Mouse (Mus musculus) forebrain, embryonic 15.5 days (tissue): ENCODE measurements at regions not wholly inside any gene's neighbourhood (a gene's known extent, or its start where the extent isn't known, plus 50 kb on each side); places are given as distances from the start of the nearest gene placed in this dataset.

Experiments
- ATAC-seq: fragments of 200-750 bp; cut with Nextera tagmentation; replicated peaks from 2 replicates; pipeline ENCODE4 v1.8.0; 2017; ENCODE audit warnings: mild to moderate bottlenecking, moderate TSS enrichment, moderate library complexity
- H3K27ac ChIP-seq: fragments of 300-500 bp; sonication (generic); replicated peaks from 2 replicates; pipeline ENCODE4 v1.5.1; 2015; ENCODE audit warnings: mild to moderate bottlenecking, inconsistent platforms
- H3K27me3 ChIP-seq: fragments of 300-500 bp; sonication (generic); 2 replicates; pipeline ENCODE4 v1.6.1; 2015; ENCODE audit warnings: inconsistent platforms
- H3K36me3 ChIP-seq: fragments of 300-500 bp; sonication (generic); 2 replicates; pipeline ENCODE4 v1.6.1; 2015; ENCODE audit warnings: mild to moderate bottlenecking, inconsistent platforms
- H3K4me1 ChIP-seq: fragments of 300-500 bp; sonication (generic); 2 replicates; pipeline ENCODE4 v1.6.1; 2015; ENCODE audit warnings: inconsistent platforms
- H3K4me2 ChIP-seq: fragments of 300-500 bp; sonication (generic); replicated peaks from 2 replicates; pipeline ENCODE4 v1.6.1; 2015; ENCODE audit warnings: mild to moderate bottlenecking, inconsistent platforms
- H3K4me3 ChIP-seq: fragments of 300-500 bp; sonication (generic); 2 replicates; pipeline ENCODE4 v1.5.1; 2015; ENCODE audit warnings: mild to moderate bottlenecking, inconsistent platforms
- H3K9ac ChIP-seq: fragments of 300-500 bp; sonication (generic); replicated peaks from 2 replicates; pipeline ENCODE4 v1.6.1; 2015; ENCODE audit warnings: mild to moderate bottlenecking, inconsistent platforms
- H3K9me3 ChIP-seq: fragments of 300-500 bp; sonication (generic); 2 replicates; pipeline ENCODE4 v1.6.1; 2016; ENCODE audit warnings: inconsistent platforms
- WGBS: fragments of 180-500 bp; shearing (Covaris S2); methylation state at CpG from one replicate; pipeline ENCODE4 v1.1.7; 2015; ENCODE audit warnings: mixed read lengths; 5-methylcytosine and 5-hydroxymethylcytosine counted together

GRCm38 (mm10) chr6:50008869-50009268 lies 101.2 kb upstream of the Mpp6 start:
- WGBS, result 45% methylated on average over 3 of the region's 3 CpGs
- Histone ChIP-seq H3K4me1 (peaks cover 5% of the 10 kb centered on the region), H3K4me3 (no peak overlapping the region), H3K9me3 (no peaks in the 10 kb centered on the region), H3K36me3 (no peaks in the 10 kb centered on the region), H3K4me2 (no peak overlapping the region), H3K27me3 (no peaks in the 10 kb centered on the region), H3K27ac (no peak overlapping the region), H3K9ac (no peak overlapping the region)
- no peak for ATAC-seq

- peaks cover 5% of the 10 kb centered on the region for H3K4me1 ChIP-seq
- 61% methylated on average over 7 of the region's 7 CpGs for WGBS
- 0 out of 2 replicates have a peak, but pooled peaks have one; percentile 15 for ATAC-seq
- no peak overlapping the region for H3K9ac ChIP-seq
- H3K27ac ChIP-seq, result peak overlapping the region; percentile 44
- H3K4me3 ChIP-seq, result no peak overlapping the region
- H3K4me2 ChIP-seq, result no peak overlapping the region
- H3K27me3 ChIP-seq, result no peaks in the 10 kb centered on the region
- H3K9me3 ChIP-seq, result no peaks in the 10 kb centered on the region
- no peaks in the 10 kb centered on the region for H3K36me3 ChIP-seq
Observed at GRCm38 (mm10) chr6:50009339-50009738, 100.7 kb upstream of the Mpp6 start.

- Histone ChIP-seq H3K9me3 (no peaks in the 10 kb centered on the region), H3K27me3 (no peaks in the 10 kb centered on the region), H3K9ac (no peak overlapping the region), H3K4me3 (no peak overlapping the region), H3K27ac (peak overlapping the region; percentile 44), H3K36me3 (no peaks in the 10 kb centered on the region), H3K4me1 (peaks cover 5% of the 10 kb centered on the region), H3K4me2 (no peak overlapping the region)
- ATAC-seq, result peak; percentile 75
- 25% methylated on average over 5 of the region's 5 CpGs for WGBS
Observed at GRCm38 (mm10) chr6:50009856-50010255, 100.2 kb upstream of the Mpp6 start.

- no peaks in the 10 kb centered on the region for H3K27me3 ChIP-seq
- H3K9me3 ChIP-seq, result no peaks in the 10 kb centered on the region
- no peak overlapping the region for H3K27ac ChIP-seq
- H3K4me2 ChIP-seq, result no peak overlapping the region
- ATAC-seq, result no peak
- no peaks in the 10 kb centered on the region for H3K36me3 ChIP-seq
- H3K4me1 ChIP-seq, result peaks cover 5% of the 10 kb centered on the region
- WGBS, result 88% methylated on average over 12 of the region's 12 CpGs
- no peak overlapping the region for H3K9ac ChIP-seq
- H3K4me3 ChIP-seq, result no peak overlapping the region
Observed at GRCm38 (mm10) chr6:50011071-50011470, 99.0 kb upstream of the Mpp6 start.

- H3K4me2 ChIP-seq, result no peak overlapping the region
- no peak for ATAC-seq
- no peak overlapping the region for H3K4me3 ChIP-seq
- H3K4me1 ChIP-seq, result peaks cover 5% of the 10 kb centered on the region
- H3K27me3 ChIP-seq, result no peaks in the 10 kb centered on the region
- 57% methylated on average over 5 of the region's 5 CpGs for WGBS
- H3K9ac ChIP-seq, result no peak overlapping the region
- no peaks in the 10 kb centered on the region for H3K9me3 ChIP-seq
- no peaks in the 10 kb centered on the region for H3K36me3 ChIP-seq
- H3K27ac ChIP-seq, result no peak overlapping the region
Observed at GRCm38 (mm10) chr6:50011746-50012453, 98.1 kb upstream of the Mpp6 start.

GRCm38 (mm10) chr6:50013067-50013466 lies 97.0 kb upstream of the Mpp6 start:
- Histone ChIP-seq H3K4me3 (no peak overlapping the region), H3K9me3 (no peaks in the 10 kb centered on the region), H3K27me3 (no peaks in the 10 kb centered on the region), H3K27ac (no peak overlapping the region), H3K4me1 (peaks cover 5% of the 10 kb centered on the region), H3K4me2 (no peak overlapping the region), H3K9ac (no peak overlapping the region), H3K36me3 (no peaks in the 10 kb centered on the region)
- no peak for ATAC-seq
- WGBS, result 59% methylated on average over 5 of the region's 5 CpGs

- H3K27ac ChIP-seq, result no peak overlapping the region
- no peaks in the 10 kb centered on the region for H3K36me3 ChIP-seq
- ATAC-seq, result no peak
- H3K9me3 ChIP-seq, result no peaks in the 10 kb centered on the region
- no peak overlapping the region for H3K4me2 ChIP-seq
- WGBS, result 89% methylated on average over 7 of the region's 7 CpGs
- H3K4me1 ChIP-seq, result peaks cover 5% of the 10 kb centered on the region
- no peaks in the 10 kb centered on the region for H3K27me3 ChIP-seq
- no peak overlapping the region for H3K9ac ChIP-seq
- no peak overlapping the region for H3K4me3 ChIP-seq
Observed at GRCm38 (mm10) chr6:50013842-50014241, 96.2 kb upstream of the Mpp6 start.

- Histone ChIP-seq H3K27ac (no peak overlapping the region), H3K9ac (no peak overlapping the region), H3K4me3 (no peak overlapping the region), H3K4me1 (peaks cover 5% of the 10 kb centered on the region; the same call in 1 of the 2 replicates), H3K36me3 (no peaks in the 10 kb centered on the region), H3K4me2 (no peak overlapping the region), H3K9me3 (no peaks in the 10 kb centered on the region), H3K27me3 (no peaks in the 10 kb centered on the region)
- ATAC-seq, result no peak
- WGBS, result 86% methylated on average over 6 of the region's 6 CpGs
Observed at GRCm38 (mm10) chr6:50027981-50028380, 82.1 kb upstream of the Mpp6 start.

GRCm38 (mm10) chr6:50029895-50030515 lies 80.0 kb upstream of the Mpp6 start:
- Histone ChIP-seq H3K4me3 (no peak overlapping the region), H3K4me1 (peaks cover 12% of the 10 kb centered on the region), H3K4me2 (no peak overlapping the region), H3K9ac (no peak overlapping the region), H3K36me3 (no peaks in the 10 kb centered on the region), H3K9me3 (no peaks in the 10 kb centered on the region), H3K27me3 (no peaks in the 10 kb centered on the region), H3K27ac (no peak overlapping the region)
- WGBS, result 70% methylated on average over 10 of the region's 10 CpGs
- no peak for ATAC-seq

- no peak for ATAC-seq
- peaks cover 12% of the 10 kb centered on the region for H3K4me1 ChIP-seq
- no peak overlapping the region for H3K9ac ChIP-seq
- H3K4me3 ChIP-seq, result no peak overlapping the region
- no peaks in the 10 kb centered on the region for H3K36me3 ChIP-seq
- no peak overlapping the region for H3K27ac ChIP-seq
- H3K27me3 ChIP-seq, result no peaks in the 10 kb centered on the region
- WGBS, result 75% methylated on average over 5 of the region's 5 CpGs
- H3K9me3 ChIP-seq, result no peaks in the 10 kb centered on the region
- no peak overlapping the region for H3K4me2 ChIP-seq
Observed at GRCm38 (mm10) chr6:50031356-50031755, 78.7 kb upstream of the Mpp6 start.

GRCm38 (mm10) chr6:50032894-50033595 lies 77.0 kb upstream of the Mpp6 start:
- Histone ChIP-seq H3K9me3 (no peaks in the 10 kb centered on the region), H3K27ac (peak overlapping the region; percentile 52; the same call in 1 of the 2 replicates), H3K27me3 (no peaks in the 10 kb centered on the region), H3K4me1 (peaks cover 12% of the 10 kb centered on the region), H3K9ac (no peak overlapping the region), H3K4me2 (no peak overlapping the region; the same call in 1 of the 2 replicates), H3K4me3 (no peak overlapping the region), H3K36me3 (no peaks in the 10 kb centered on the region)
- ATAC-seq, result 0 out of 2 replicates have a peak, but pooled peaks have one; percentile 23
- WGBS, result 57% methylated on average over 15 of the region's 15 CpGs

- Histone ChIP-seq H3K9me3 (no peaks in the 10 kb centered on the region), H3K4me2 (no peak overlapping the region), H3K4me3 (no peak overlapping the region), H3K36me3 (no peaks in the 10 kb centered on the region), H3K27me3 (no peaks in the 10 kb centered on the region), H3K9ac (no peak overlapping the region), H3K4me1 (peaks cover 11% of the 10 kb centered on the region), H3K27ac (no peak overlapping the region)
- ATAC-seq, result no peak
- WGBS, result 69% methylated on average over 4 of the region's 4 CpGs
Observed at GRCm38 (mm10) chr6:50037614-50038013, 72.4 kb upstream of the Mpp6 start.
